Mouse (Mus musculus) spleen, postnatal 0 days (tissue): ENCODE results near the gene Ins2. TPM values are rescaled to one million over a fixed set of nuclear protein-coding genes. Genes with fewer than 3 reads are reported as not detected.

Source experiments
- microRNA counts: library from miRNA; unstranded; fragments of <30 nt; microRNA quantifications from one replicate; lab custom pipeline; 2015
- polyA plus RNA-seq: library from polyadenylated mRNA; unstranded; fragments of >200 nt; fragmentation: Nextera tagmentation; extraction: Ambion mirVana; gene quantifications from 2 replicates; pipeline ENCODE4 v1.2.1, GENCODE M21; 2015

The Ins2 gene
- polyA plus RNA-seq = 12.1 and 24.0 TPM in 2 replicates

GRCm38 (mm10) chr7:142743281-142743680 lies at the start of gene Ins2:
TSS of gene Ins2 (minus strand) at chr7:142743381.

GRCm38 (mm10) chr7:142669751-142670625 lies 73.2 kb downstream of the Ins2 start, which contains the start of gene Gm49394:
TSS of gene Gm49394 (minus strand) at chr7:142669942.

GRCm38 (mm10) chr7:142666659-142667058 lies 76.5 kb downstream of the Ins2 start, which contains the start of gene Igf2:
TSS of gene Igf2 (minus strand) at chr7:142666816.

MicroRNAs within 50 kb of the gene (microRNA counts, 519-probe panel; counts per million panel counts)
- 88.3 counts per million for microRNA mmu-miR-483 (lab: Ali Mortazavi, UCI)

Other genes with a start within 250 kb of the Ins2 start
- 0.48 and 1.4 TPM in 2 replicates for gene Tnnt3, start 244.5 kb downstream of the Ins2 start, polyA plus RNA-seq
- gene Mrpl23, start 210.7 kb downstream of the Ins2 start, polyA plus RNA-seq = 9.6 and 10.9 TPM in 2 replicates
- gene Igf2, start 76.6 kb downstream of the Ins2 start, polyA plus RNA-seq = 80.4 and 99.5 TPM in 2 replicates
- gene Gm49394, start 73.4 kb downstream of the Ins2 start, polyA plus RNA-seq = not detected in 2 replicates
- gene Th, start 187.7 kb upstream of the Ins2 start, polyA plus RNA-seq = not detected in 2 replicates
- gene Ascl2, start 225.9 kb upstream of the Ins2 start, polyA plus RNA-seq = 1.3 and 2.0 TPM in 2 replicates